Mouse (Mus musculus): ENCODE results near the gene Hsf2bp.

DNA sequence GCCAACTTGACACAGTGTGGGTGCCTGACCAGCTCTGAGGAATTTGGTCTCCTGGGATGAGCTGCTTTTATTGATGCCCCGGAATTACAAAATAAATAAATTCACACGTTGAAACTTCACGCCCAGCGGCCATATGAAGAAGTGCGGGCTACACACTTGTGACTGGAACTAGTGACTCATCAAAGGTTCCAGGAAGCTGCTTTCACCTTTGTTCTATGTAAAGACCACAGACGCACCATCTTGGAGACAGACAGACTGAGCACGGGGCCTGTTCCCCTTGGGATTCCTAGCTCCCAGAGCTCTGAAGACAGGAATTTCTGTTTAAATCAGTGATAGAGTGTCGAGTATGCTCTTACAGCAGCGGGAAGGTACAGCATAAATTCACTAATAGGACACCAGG, 31.4 kb upstream of the Hsf2bp start:
- TF ChIP-seq CTCF (IDR thresholded peaks at IDR 0.05; ENCODE audit: low read depth) (no peak), EP300 (IDR thresholded peaks at IDR 0.05; ENCODE audit: low read depth) (no peak)
